Mouse (Mus musculus) left cerebral cortex, adult 2 months (tissue): Measurements from ENCODE around the gene Shld2. TPM values are rescaled to one million over a fixed set of nuclear protein-coding genes. Genes with fewer than 3 reads are reported as not detected.

Experiments
- DNase-seq, 2 experiments: peaks; one replicate each; pipeline ENCODE4 v3.0.0; 2021 to 2022; ENCODE audit warnings: low spot score in 2 of 2, mixed read lengths in 1 of 2; ENCODE audit errors: extremely low spot score in 1 of 2
- H3K27ac ChIP-seq: fragments of 200-600 bp; 2 replicates; pipeline ENCODE4 v1.8.1; 2022
- H3K4me3 ChIP-seq: fragments of 200-600 bp; 2 replicates; pipeline ENCODE4 v1.8.1; 2022
- CTCF ChIP-seq: fragments of 200-600 bp; IDR thresholded peaks from 2 replicates; pipeline ENCODE4 v1.8.1; 2022; ENCODE audit warnings: antibody characterized with exemption, mild to moderate bottlenecking, moderate library complexity
- intact Hi-C: fragments of 180-260 bp; cut with DNase I; formaldehyde crosslinking; loops from one replicate; pipeline ENCODE4 v1.15.1; 2025
- total RNA-seq, 2 experiments: library from RNA; stranded (reverse); gene quantifications; 2 replicates each; pipeline ENCODE4 v1.2.3; 2021

Shld2 gene
- total RNA-seq, 2 experiments from 2014 or later = 10.5 to 11.5 TPM

- TF ChIP-seq CTCF = peak; percentile 20; the same call in 1 of the 2 replicates
- DNase-seq = no peak
- H3K4me3 ChIP-seq = no peak overlapping the region
- intact Hi-C loops = no loop called here
- H3K27ac ChIP-seq = no peak overlapping the region
These were observed 35.7 kb upstream of the Shld2 start for GRCm38 (mm10) chr14:34345771-34346566.

- TF ChIP-seq CTCF = no peak
- Histone ChIP-seq H3K4me3 (no peak overlapping the region), H3K27ac (no peak overlapping the region)
- DNase-seq = no peak
- intact Hi-C loops = no loop called here
These were observed 34.1 kb upstream of the Shld2 start for GRCm38 (mm10) chr14:34344361-34344760.

- H3K27ac ChIP-seq = no peak overlapping the region
- DNase-seq = no peak
- TF ChIP-seq CTCF = no peak
- H3K4me3 ChIP-seq = no peak overlapping the region
- intact Hi-C loops = no loop called here
These were observed 32.8 kb upstream of the Shld2 start for GRCm38 (mm10) chr14:34343078-34343477.

GRCm38 (mm10) chr14:34341993-34342392 lies 31.7 kb upstream of the Shld2 start:
- TF ChIP-seq CTCF = no peak
- DNase-seq = no peak
- Histone ChIP-seq H3K4me3 (no peak overlapping the region), H3K27ac (no peak overlapping the region)
- intact Hi-C loops = no loop called here

GRCm38 (mm10) chr14:34339446-34339845 lies 29.2 kb upstream of the Shld2 start:
- no peak overlapping the region for H3K27ac ChIP-seq
- intact Hi-C loops = no loop called here
- H3K4me3 ChIP-seq = no peak overlapping the region
- no peak for DNase-seq
- no peak for TF ChIP-seq CTCF

- TF ChIP-seq CTCF = no peak
- intact Hi-C loops = no loop called here
- no peak overlapping the region for H3K4me3 ChIP-seq
- peak overlapping the region; percentile 50; the same call in 1 of the 2 replicates for H3K27ac ChIP-seq
- peak in 1 of 2 experiments; percentile 32 for DNase-seq
These were observed 22.2 kb upstream of the Shld2 start for GRCm38 (mm10) chr14:34332476-34332875.

- TF ChIP-seq CTCF = no peak
- Histone ChIP-seq H3K27ac (peak overlapping the region; percentile 50; the same call in 1 of the 2 replicates), H3K4me3 (no peak overlapping the region)
- intact Hi-C loops = no loop called here
- no peak for DNase-seq
These were observed 21.6 kb upstream of the Shld2 start for GRCm38 (mm10) chr14:34331886-34332285.

- intact Hi-C loops = no loop called here
- Histone ChIP-seq H3K4me3 (no peak overlapping the region), H3K27ac (0 out of 2 replicates have a peak overlapping the region, but pooled peaks have one; percentile 40)
- no peak for TF ChIP-seq CTCF
- DNase-seq = no peak
These were observed 20.4 kb upstream of the Shld2 start for GRCm38 (mm10) chr14:34330657-34331158.

- no peak for DNase-seq
- intact Hi-C loops = no loop called here
- Histone ChIP-seq H3K27ac (no peak overlapping the region), H3K4me3 (no peak overlapping the region)
- TF ChIP-seq CTCF = no peak
These were observed 17.3 kb upstream of the Shld2 start for GRCm38 (mm10) chr14:34327618-34328017.

- H3K4me3 ChIP-seq = no peak overlapping the region
- no peak for TF ChIP-seq CTCF
- DNase-seq = no peak
- no peak overlapping the region for H3K27ac ChIP-seq
- intact Hi-C loops = no loop called here
These were observed 16.3 kb upstream of the Shld2 start for GRCm38 (mm10) chr14:34326606-34327005.

- no peak for TF ChIP-seq CTCF
- DNase-seq = no peak
- H3K4me3 ChIP-seq = no peak overlapping the region
- H3K27ac ChIP-seq = no peak overlapping the region
- intact Hi-C loops = no loop called here
These were observed 13.3 kb upstream of the Shld2 start for GRCm38 (mm10) chr14:34323576-34324085.

GRCm38 (mm10) chr14:34318113-34318512 lies 7.8 kb upstream of the Shld2 start:
- intact Hi-C loops = no loop called here
- TF ChIP-seq CTCF = no peak
- no peak overlapping the region for H3K4me3 ChIP-seq
- H3K27ac ChIP-seq = no peak overlapping the region
- no peak for DNase-seq

GRCm38 (mm10) chr14:34317431-34317830 lies 7.1 kb upstream of the Shld2 start:
- Histone ChIP-seq H3K4me3 (no peak overlapping the region), H3K27ac (no peak overlapping the region)
- TF ChIP-seq CTCF = no peak
- DNase-seq = no peak
- intact Hi-C loops = no loop called here
